Mouse (Mus musculus) intestine, postnatal 0 days (tissue): ENCODE results near the gene Ifi47. TPM values are rescaled to one million over a fixed set of nuclear protein-coding genes. Genes with fewer than 3 reads are reported as not detected.

Source experiments
- ATAC-seq: fragments of 200-750 bp; cut with Nextera tagmentation; 2 replicates; pipeline ENCODE4 v1.8.0; 2017; ENCODE audit warnings: mild to moderate bottlenecking, moderate TSS enrichment, moderate library complexity
- H3K27ac ChIP-seq: fragments of 300-500 bp; sonication (generic); 2 replicates; pipeline ENCODE4 v1.5.1; 2014; ENCODE audit warnings: mild to moderate bottlenecking, low read depth, low read length, moderate library complexity
- H3K27me3 ChIP-seq: fragments of 300-500 bp; sonication (generic); replicated peaks from 2 replicates; pipeline ENCODE4 v1.6.1; 2014; ENCODE audit warnings: low read length, mixed read lengths; ENCODE audit not compliant: control insufficient read depth, insufficient read depth
- H3K36me3 ChIP-seq: fragments of 300-500 bp; sonication (generic); 2 replicates; pipeline ENCODE4 v1.6.1; 2014; ENCODE audit warnings: mild to moderate bottlenecking, moderate library complexity; ENCODE audit not compliant: control insufficient read depth, insufficient read depth
- H3K4me1 ChIP-seq: fragments of 300-500 bp; sonication (generic); replicated peaks from 2 replicates; pipeline ENCODE4 v1.6.1; 2014; ENCODE audit warnings: antibody characterized with exemption, low read length, mixed read lengths; ENCODE audit not compliant: control insufficient read depth, insufficient read depth
- H3K4me2 ChIP-seq: fragments of 300-500 bp; sonication (generic); replicated peaks from 2 replicates; pipeline ENCODE4 v1.6.1; 2014; ENCODE audit warnings: low read depth, mild to moderate bottlenecking, moderate library complexity
- H3K4me3 ChIP-seq: fragments of 300-500 bp; sonication (generic); 2 replicates; pipeline ENCODE4 v1.5.1; 2014; ENCODE audit warnings: low read depth, low read length
- H3K9ac ChIP-seq: fragments of 300-500 bp; sonication (generic); 2 replicates; pipeline ENCODE4 v1.6.1; 2014; ENCODE audit warnings: mild to moderate bottlenecking, low read depth, low read length
- H3K9me3 ChIP-seq: fragments of 300-500 bp; sonication (generic); 2 replicates; pipeline ENCODE4 v1.6.1; 2016; ENCODE audit warnings: mixed run types; ENCODE audit not compliant: control insufficient read depth
- CTCF ChIP-seq: sonication (generic); IDR thresholded peaks from 2 replicates; pipeline ENCODE4 v1.5.1; 2016; ENCODE audit warnings: low read depth, mild to moderate bottlenecking, control low read depth, antibody characterized with exemption, moderate library complexity
- WGBS: fragments of 180-500 bp; shearing (Covaris S2); extraction: QIAGEN DNeasy Blood & Tissue Kit; methylation state at CpG from one replicate; pipeline ENCODE4 v1.1.7; 2014; 5-methylcytosine and 5-hydroxymethylcytosine counted together
- polyA plus RNA-seq: library from polyadenylated mRNA; unstranded; fragments of >200 nt; fragmentation: Nextera tagmentation; extraction: Ambion mirVana; gene quantifications from 2 replicates; pipeline ENCODE4 v1.2.1, GENCODE M21; 2015

Gene Ifi47
- polyA plus RNA-seq, 1 experiment from 2014 or later: 29.5 TPM

DNA sequence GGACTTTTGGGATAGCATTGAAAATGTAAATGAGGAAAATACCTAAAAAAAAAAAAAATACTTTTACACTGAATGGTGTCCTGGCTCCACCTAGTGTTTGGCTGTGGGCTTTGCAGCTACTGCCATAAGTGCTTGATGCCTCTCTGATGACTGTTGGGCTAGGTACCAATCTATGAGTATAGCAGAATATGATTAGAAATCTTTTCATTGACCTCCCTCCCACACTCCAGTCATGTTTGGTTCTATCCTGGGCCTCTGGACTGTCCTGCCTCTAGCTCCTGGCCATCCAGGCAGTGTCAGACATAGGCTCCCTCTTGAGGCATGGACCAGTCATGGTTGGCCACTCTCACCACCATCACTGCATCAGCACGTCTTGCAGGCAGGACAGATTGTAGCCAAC, 32.4 kb downstream of the Ifi47 start:
- H3K4me1 ChIP-seq: no peaks in the 10 kb centered on the region

DNA sequence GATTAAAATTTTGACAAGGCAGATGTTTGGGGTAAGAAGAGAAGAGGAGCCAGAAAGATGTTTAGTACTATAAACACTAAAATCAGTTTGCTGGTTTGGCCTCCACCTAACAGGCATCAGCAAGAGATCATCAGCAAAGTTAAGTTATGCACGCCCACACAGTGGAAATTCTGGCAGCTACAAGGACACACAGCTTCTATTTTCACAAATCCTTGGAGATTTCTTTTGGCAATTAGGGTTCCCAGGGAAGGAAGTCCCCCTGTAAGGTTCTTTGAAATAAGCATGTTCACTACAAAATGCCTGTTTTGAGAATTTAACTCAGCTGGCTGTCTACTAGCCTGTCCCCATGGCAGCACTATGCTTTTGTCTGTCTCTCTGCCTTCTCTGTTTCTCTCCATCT, 34.6 kb downstream of the Ifi47 start:
- TF ChIP-seq CTCF: no peak
- Histone ChIP-seq H3K27me3 (no peaks in the 10 kb centered on the region), H3K4me1 (no peaks in the 10 kb centered on the region), H3K9me3 (no peaks in the 10 kb centered on the region), H3K27ac (no peak overlapping the region), H3K36me3 (no peaks in the 10 kb centered on the region), H3K9ac (no peak overlapping the region), H3K4me2 (no peak overlapping the region), H3K4me3 (no peak overlapping the region)
- WGBS: 81% methylated on average over 1 of the region's 1 CpGs
- no peak for ATAC-seq

More for the DNA sequence above, 32.4 kb downstream of the Ifi47 start:
- H3K4me3 ChIP-seq: no peak overlapping the region
- H3K27ac ChIP-seq: no peak overlapping the region
- H3K9me3 ChIP-seq: no peaks in the 10 kb centered on the region
- H3K27me3 ChIP-seq: no peaks in the 10 kb centered on the region
- no peak for ATAC-seq
- peak; percentile 75 for TF ChIP-seq CTCF
- no peak overlapping the region for H3K9ac ChIP-seq
- H3K36me3 ChIP-seq: no peaks in the 10 kb centered on the region
- 55% methylated on average over 1 of the region's 1 CpGs for WGBS
- H3K4me2 ChIP-seq: no peak overlapping the region

DNA sequence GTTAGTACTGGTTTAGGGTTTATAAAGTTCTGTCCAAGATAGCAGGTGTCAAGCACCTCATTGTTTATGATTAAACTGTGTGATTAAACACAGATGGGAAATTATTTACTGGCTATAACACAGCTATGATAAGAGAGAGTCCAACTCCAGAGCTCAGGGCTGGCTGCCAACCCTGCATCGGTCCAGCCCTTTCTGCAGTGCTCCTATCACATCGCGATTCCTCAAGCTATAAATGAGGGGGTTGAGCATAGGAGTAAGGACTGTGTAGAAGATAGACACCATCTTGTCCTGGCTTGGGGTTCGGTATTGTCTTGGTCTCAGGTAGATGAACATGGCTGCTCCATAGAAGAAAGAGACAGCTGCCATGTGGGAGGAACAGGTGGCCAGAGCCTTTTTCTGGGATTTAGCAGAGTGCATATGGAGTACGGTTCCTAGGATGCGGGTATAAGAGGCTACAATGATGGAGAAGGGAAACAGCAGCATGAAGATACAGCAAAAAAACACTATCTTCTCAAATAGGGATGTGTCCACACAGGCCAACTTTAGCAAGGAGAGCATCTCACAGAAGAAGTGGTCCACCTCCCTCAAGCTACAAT, 36.3 kb downstream of the Ifi47 start:
- H3K4me1 ChIP-seq: no peaks in the 10 kb centered on the region
- H3K36me3 ChIP-seq: no peaks in the 10 kb centered on the region
- H3K9ac ChIP-seq: no peak overlapping the region
- no peaks in the 10 kb centered on the region for H3K27me3 ChIP-seq
- H3K4me2 ChIP-seq: no peak overlapping the region
- H3K4me3 ChIP-seq: no peak overlapping the region
- no peak for TF ChIP-seq CTCF
- 61% methylated on average over 6 of the region's 6 CpGs for WGBS
- no peak overlapping the region for H3K27ac ChIP-seq
- H3K9me3 ChIP-seq: no peaks in the 10 kb centered on the region
- peak; percentile 25; the same call in 1 of the 2 replicates for ATAC-seq

DNA sequence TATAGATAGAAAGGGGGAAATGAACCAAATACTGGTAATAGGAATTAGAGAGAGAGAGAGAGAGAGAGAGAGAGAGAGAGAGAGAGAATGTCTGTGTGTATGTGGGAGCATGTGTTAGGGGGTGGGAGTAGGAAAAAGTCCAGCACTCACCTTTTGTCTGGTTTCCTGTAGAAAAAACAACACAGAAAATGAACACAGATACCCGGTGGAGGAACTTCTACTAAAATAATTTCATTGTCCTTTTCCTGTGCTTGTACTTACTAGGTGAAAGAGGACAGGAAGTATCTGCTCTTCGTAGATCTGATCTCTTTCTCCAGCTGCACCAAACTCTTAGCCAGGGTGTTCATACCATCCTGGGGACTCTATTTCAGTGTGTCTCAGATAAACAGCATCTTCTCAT, 37.8 kb downstream of the Ifi47 start:
- no peaks in the 10 kb centered on the region for H3K36me3 ChIP-seq
- no peaks in the 10 kb centered on the region for H3K9me3 ChIP-seq
- no peak overlapping the region for H3K4me2 ChIP-seq
- H3K4me1 ChIP-seq: no peaks in the 10 kb centered on the region
- H3K27me3 ChIP-seq: no peaks in the 10 kb centered on the region
- no peak for TF ChIP-seq CTCF
- no peak for ATAC-seq
- WGBS: 55% methylated on average over 2 of the region's 2 CpGs
- H3K9ac ChIP-seq: no peak overlapping the region
- no peak overlapping the region for H3K27ac ChIP-seq
- no peak overlapping the region for H3K4me3 ChIP-seq

DNA sequence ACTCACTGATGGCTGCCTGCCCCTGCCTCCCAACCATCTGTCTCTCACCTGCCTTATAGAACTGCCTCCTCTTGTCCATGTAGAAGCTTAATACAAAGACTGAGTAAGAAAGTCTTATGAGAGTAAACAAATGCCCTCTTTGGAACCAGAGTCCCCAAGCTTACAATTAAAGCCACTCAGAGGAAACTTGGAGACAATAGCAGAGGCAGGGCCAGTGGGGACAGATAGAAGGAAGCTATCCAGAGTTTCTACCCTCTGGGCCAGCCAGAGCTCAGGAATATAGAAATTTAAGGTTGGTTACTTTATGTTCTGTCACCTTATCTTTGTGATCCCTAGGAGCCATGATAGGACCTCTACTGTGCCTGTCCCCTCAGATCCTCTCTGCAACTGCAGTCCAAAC, 38.4 kb downstream of the Ifi47 start, which contains the start of gene Olfr1396:
Gene Olfr1396 (minus strand): TSS at position 101 of the 400 bp plus-strand sequence.
- Histone ChIP-seq H3K4me1 (no peaks in the 10 kb centered on the region), H3K27me3 (no peaks in the 10 kb centered on the region), H3K9me3 (no peaks in the 10 kb centered on the region), H3K27ac (no peak within 1 kb of the TSS), H3K4me2 (no peak within 1 kb of the TSS), H3K9ac (no peak within 1 kb of the TSS), H3K4me3 (no peak within 1 kb of the TSS), H3K36me3 (no peaks in the 10 kb centered on the region)
- no peak for TF ChIP-seq CTCF
- no peak for ATAC-seq

DNA sequence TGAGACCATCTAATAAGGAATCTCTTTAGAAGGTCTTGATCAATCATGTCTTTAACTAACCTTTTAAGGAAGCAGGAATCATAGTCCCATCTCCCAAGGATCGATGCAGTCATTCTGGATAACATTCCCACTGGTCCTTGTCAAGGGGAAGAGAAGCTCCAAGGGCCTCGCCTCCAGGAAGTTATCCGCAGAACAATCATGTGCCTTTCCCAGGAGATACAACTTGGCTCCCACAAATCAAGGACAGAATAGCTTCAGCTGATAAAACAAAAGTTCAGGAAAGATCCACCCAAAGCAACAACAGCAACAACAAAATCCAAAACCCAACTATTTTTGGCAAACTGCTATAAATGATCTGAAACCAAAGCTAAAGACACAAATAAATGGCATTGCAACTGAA, 43.2 kb downstream of the Ifi47 start:
- no peaks in the 10 kb centered on the region for H3K36me3 ChIP-seq
- no peaks in the 10 kb centered on the region for H3K27me3 ChIP-seq
- no peaks in the 10 kb centered on the region for H3K9me3 ChIP-seq
- H3K4me1 ChIP-seq: no peaks in the 10 kb centered on the region
- 76% methylated on average over 3 of the region's 3 CpGs for WGBS
- H3K4me3 ChIP-seq: no peak overlapping the region
- H3K9ac ChIP-seq: no peak overlapping the region
- H3K27ac ChIP-seq: no peak overlapping the region
- ATAC-seq: no peak
- no peak overlapping the region for H3K4me2 ChIP-seq
- no peak for TF ChIP-seq CTCF

DNA sequence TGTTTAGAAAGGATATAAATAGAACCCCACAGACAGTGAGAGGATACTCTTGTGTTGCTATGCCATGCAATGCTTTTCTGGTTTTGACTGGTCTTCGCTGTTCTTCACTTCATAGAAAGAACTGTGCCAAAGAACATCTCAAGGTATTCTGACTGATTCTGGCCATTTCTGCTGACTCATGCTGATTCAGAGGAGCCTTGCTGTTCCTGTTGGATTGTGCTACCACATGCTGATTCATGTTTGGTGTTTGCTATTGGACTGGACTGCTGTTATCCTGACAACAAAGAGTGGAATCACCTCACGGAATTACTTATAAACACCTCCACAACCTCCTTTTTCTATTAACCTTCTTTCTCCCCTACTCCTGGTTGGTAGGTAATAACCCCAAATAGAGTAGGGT, 47.8 kb downstream of the Ifi47 start:
- ATAC-seq: no peak
- no peaks in the 10 kb centered on the region for H3K36me3 ChIP-seq
- 88% methylated on average over 2 of the region's 2 CpGs for WGBS

More for the DNA sequence above, 47.8 kb downstream of the Ifi47 start:
- Histone ChIP-seq H3K27ac (no peak overlapping the region), H3K9ac (no peak overlapping the region), H3K4me3 (no peak overlapping the region), H3K4me2 (no peak overlapping the region), H3K27me3 (no peaks in the 10 kb centered on the region), H3K4me1 (no peaks in the 10 kb centered on the region; the same call in 1 of the 2 replicates), H3K9me3 (no peaks in the 10 kb centered on the region)
- TF ChIP-seq CTCF: no peak
